Mouse (Mus musculus) brain, embryonic 14.5 days (tissue): ENCODE data around the gene Pdzd9. TPM values are rescaled to one million over a fixed set of nuclear protein-coding genes. Genes with fewer than 3 reads are reported as not detected.
"Not testable (repeated sequence)": the region's sequence is repeated elsewhere in the genome, so short reads cannot be mapped to it uniquely, and the experiment has no call there.

ENCODE experiments used
- DNase-seq: peaks from one replicate; pipeline ENCODE4 v3.0.0-alpha.2; 2011; ENCODE audit warnings: low read depth
- CTCF ChIP-seq: fragments of 200-500 bp; IDR thresholded peaks from 2 replicates; pipeline ENCODE4 v1.5.1; 2012; ENCODE audit warnings: inconsistent platforms, mild to moderate bottlenecking, moderate library complexity, borderline replicate concordance; ENCODE audit not compliant: insufficient read depth, insufficient read length; ENCODE audit errors: extremely low read depth
- POLR2A ChIP-seq: fragments of 200-500 bp; IDR thresholded peaks from 2 replicates; pipeline ENCODE4 v1.6.1; 2012; ENCODE audit warnings: mild to moderate bottlenecking, inconsistent platforms, borderline replicate concordance; ENCODE audit not compliant: poor library complexity, insufficient read depth, insufficient read length, severe bottlenecking; ENCODE audit errors: extremely low read depth
- polyA plus RNA-seq: library from polyadenylated mRNA; depleted of rRNA; stranded (reverse); fragments of >200 nt; gene quantifications from 2 replicates; pipeline ENCODE4 v1.2.3, GENCODE M21; 2012; rRNA removed

Pdzd9 gene
- 0.25 and 0.30 TPM in 2 replicates for polyA plus RNA-seq

GRCm38 (mm10) chr7:120670153-120670875 is at the start of gene Pdzd9:
Pdzd9 (minus strand) TSS chr7:120670343.
- TF ChIP-seq CTCF (peak; percentile 95), POLR2A (no peak)
- peak; percentile 74 for DNase-seq

- no peak for DNase-seq
- TF ChIP-seq POLR2A (no peak), CTCF (no peak)
These were observed 47.1 kb upstream of the Pdzd9 start for GRCm38 (mm10) chr7:120717261-120717660.

- DNase-seq: not testable (repeated sequence)
These were observed 43.8 kb upstream of the Pdzd9 start for GRCm38 (mm10) chr7:120713951-120714350.

GRCm38 (mm10) chr7:120713225-120713624 is 43.1 kb upstream of the Pdzd9 start:
- no peak for DNase-seq

GRCm38 (mm10) chr7:120712071-120712470 is 41.9 kb upstream of the Pdzd9 start:
- TF ChIP-seq CTCF: no peak
- no peak for TF ChIP-seq POLR2A
- DNase-seq: no peak

More at GRCm38 (mm10) chr7:120713225-120713624, 43.1 kb upstream of the Pdzd9 start:
- TF ChIP-seq POLR2A: no peak
- TF ChIP-seq CTCF: no peak

- TF ChIP-seq CTCF (no peak), POLR2A (no peak)
- peak; percentile 22 for DNase-seq
These were observed 33.7 kb upstream of the Pdzd9 start for GRCm38 (mm10) chr7:120703888-120704287.

- no peak for TF ChIP-seq CTCF
- TF ChIP-seq POLR2A: no peak
- DNase-seq: no peak
These were observed 29.4 kb upstream of the Pdzd9 start for GRCm38 (mm10) chr7:120699586-120699985.

- TF ChIP-seq CTCF (no peak), POLR2A (no peak)
- DNase-seq: no peak
These were observed 26.2 kb upstream of the Pdzd9 start for GRCm38 (mm10) chr7:120696331-120696730.

- DNase-seq: no peak
- TF ChIP-seq CTCF: no peak
- no peak for TF ChIP-seq POLR2A
These were observed 25.5 kb upstream of the Pdzd9 start for GRCm38 (mm10) chr7:120695641-120696040.

GRCm38 (mm10) chr7:120695196-120695595 is 25.1 kb upstream of the Pdzd9 start:
- TF ChIP-seq CTCF (no peak), POLR2A (no peak)
- no peak for DNase-seq

GRCm38 (mm10) chr7:120693831-120694375 is 23.8 kb upstream of the Pdzd9 start:
- TF ChIP-seq POLR2A (no peak), CTCF (no peak)
- no peak for DNase-seq

GRCm38 (mm10) chr7:120690634-120691033 is 20.5 kb upstream of the Pdzd9 start:
- TF ChIP-seq POLR2A (no peak), CTCF (peak; percentile 33; the same call in 1 of the 2 replicates)
- DNase-seq: no peak
